Mouse (Mus musculus) heart, postnatal 0 days (tissue): ENCODE data around the gene Lsm6.

Source experiments
- CTCF ChIP-seq: IDR thresholded peaks from 2 replicates; pipeline ENCODE4 v1.5.1; 2016; ENCODE audit warnings: antibody characterized with exemption, control low read depth, low read depth
- EP300 ChIP-seq: IDR thresholded peaks from 2 replicates; pipeline ENCODE4 v1.6.1; 2016; ENCODE audit warnings: antibody characterized with exemption, low read depth

DNA sequence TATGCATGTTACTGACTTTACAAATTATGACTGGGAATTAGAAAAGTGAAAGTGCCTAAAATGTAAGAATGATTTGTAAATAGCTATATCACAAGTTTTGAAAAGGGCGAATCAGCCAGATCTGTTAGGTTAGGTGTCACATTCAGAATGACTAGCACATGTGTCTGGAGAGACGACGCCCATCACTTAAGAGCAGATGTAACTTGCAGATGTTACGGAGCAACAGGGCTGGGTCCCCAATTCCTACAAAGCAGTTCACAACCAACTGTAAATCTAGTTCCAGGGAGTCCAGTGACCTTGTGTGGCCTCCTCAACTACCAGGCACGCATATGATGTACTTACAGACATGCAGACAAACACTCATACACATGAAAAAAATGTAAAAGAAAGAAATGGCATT, 12.5 kb downstream of the Lsm6 start:
- TF ChIP-seq CTCF (no peak), EP300 (no peak)
